Mouse (Mus musculus) embryo, embryonic 11.5 days (tissue): ENCODE data around the gene Ccna1.

ENCODE experiments used
- DNase-seq: peaks from one replicate; pipeline ENCODE4 v3.0.0-alpha.2; 2012; ENCODE audit warnings: low read depth, low spot score

Ccna1 gene

DNA sequence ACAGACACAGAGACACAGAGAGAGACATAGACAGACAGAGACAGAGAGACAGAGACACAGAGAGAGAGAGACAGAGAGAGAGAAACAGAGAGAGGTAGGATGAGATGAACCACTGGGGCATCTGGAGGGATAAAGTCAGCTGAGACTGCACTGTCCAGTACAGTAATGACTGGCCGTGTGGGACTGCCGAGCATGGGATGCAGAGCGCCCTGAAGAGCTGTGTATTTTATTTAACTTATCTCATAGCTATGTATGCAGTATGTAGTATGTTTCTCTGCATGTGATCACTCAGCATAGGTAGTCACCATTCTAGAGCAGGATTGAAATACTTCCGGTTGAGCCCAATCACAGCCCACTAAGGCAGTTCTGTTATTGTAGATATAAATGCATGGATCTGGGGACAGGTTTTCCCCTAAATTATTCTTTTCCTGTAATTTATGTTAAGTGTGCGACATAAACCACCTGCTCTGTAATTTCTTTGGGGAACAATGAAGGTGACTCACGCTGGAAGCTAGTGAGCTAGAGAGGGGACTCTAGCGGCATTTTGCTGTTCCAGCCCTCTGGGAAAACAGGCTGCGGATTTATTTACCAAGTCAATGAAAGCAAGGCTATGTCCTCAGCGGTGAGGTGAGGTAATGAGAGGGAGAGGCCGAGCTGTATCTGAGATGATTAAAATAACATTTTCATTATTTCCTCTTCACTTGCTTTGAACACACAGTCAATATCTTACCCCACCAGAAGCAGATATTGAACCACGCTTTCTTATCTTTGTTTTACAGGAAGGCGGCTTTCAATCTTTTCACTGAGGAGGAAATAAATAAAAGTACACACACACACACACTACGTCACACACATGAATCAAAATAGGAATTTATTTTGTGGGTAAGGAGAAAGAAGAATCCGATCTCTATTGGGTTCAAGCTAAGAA lies 10.7 kb upstream of the Ccna1 start:
- DNase-seq = no peak

DNA sequence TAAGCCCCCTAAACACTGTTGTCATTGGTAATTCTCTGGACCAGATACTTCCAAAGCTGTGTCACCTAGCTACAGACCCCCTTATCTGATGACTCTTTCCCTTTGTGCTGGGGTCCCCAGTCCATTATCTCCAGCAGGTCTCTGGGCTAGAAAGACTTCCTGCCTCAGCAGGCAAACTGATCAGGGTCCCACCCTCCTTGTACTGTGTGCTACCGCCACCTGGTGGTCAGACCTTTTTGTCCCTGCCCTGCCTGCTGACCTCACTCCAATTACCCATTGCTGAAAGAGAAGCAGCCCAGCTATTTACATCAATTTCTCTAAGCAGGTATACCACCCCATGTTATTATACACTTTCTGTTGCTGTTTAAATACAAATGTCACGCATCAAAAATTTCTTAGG lies 9.1 kb upstream of the Ccna1 start:
- DNase-seq = peak; percentile 53

- DNase-seq = no peak
Observed at GRCm38 (mm10) chr3:55062653-55063052, 7.4 kb upstream of the Ccna1 start.

GRCm38 (mm10) chr3:55056376-55056775 lies 1.1 kb upstream of the Ccna1 start:
- DNase-seq = no peak

- DNase-seq = no peak
Observed at GRCm38 (mm10) chr3:55055747-55056120, 433 bp upstream of the Ccna1 start.

DNA sequence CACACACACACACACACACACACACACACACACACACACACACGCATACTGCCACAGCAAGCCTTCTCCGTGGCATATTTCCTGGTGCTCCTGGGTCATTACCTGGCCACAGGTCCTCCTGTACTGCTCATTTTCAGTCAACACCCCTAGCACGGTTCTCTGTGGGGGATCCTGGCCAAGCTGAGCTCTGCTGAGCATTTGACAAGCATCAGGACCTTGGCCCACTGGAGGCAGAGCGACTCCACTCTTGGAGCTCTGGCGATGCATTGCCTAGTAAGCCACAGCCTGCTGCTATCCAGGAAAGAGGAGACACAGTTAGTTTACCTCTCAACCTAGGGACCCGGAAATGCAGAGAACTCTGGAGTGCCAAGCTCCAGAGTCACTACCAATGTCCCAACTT lies 1.1 kb downstream of the Ccna1 start:
- DNase-seq = no peak

DNA sequence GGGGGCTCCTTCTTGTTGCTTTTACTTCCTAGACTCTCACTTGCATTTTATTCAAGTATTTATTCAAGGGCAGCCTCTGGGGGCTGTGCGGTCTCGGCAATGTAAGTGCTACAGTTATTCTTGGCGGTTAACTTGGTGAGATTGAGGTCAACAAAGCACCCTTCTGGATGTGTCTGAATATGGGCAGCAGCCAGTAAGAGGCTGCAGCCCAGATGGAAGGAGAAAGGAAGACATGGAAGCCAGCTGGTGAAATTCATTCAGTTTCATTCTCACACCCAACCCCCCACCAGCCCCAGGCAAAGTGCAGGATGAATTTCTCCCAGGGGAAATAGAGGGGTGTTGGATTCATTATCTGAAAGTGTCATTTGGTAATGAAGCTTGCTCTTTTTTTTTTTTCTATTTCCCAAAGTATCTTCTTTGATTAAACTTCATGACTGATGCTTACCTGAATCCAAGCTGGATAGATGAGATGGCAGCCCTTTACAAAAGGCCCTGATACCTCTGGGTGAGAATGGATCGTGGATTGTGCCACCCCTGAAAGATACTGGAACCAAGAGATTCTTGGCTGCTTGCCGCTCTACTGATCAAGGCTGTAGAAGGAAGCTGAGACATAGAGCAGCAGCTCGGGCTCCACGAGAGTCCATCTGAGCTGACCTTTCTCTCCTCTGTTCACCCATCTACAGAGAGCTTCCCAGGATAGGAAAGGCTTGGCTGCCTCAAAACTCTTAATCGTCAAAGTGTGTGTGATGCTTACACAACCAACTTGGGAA lies 10.5 kb downstream of the Ccna1 start:
- DNase-seq = no peak

- DNase-seq = no peak
Observed at GRCm38 (mm10) chr3:55037608-55038007, 17.7 kb downstream of the Ccna1 start.

GRCm38 (mm10) chr3:55027271-55027840 lies 27.9 kb downstream of the Ccna1 start:
- no peak for DNase-seq

- DNase-seq = no peak
Observed at GRCm38 (mm10) chr3:55025502-55025901, 29.8 kb downstream of the Ccna1 start.

GRCm38 (mm10) chr3:55023347-55023746 lies 32.0 kb downstream of the Ccna1 start:
- DNase-seq = no peak

DNA sequence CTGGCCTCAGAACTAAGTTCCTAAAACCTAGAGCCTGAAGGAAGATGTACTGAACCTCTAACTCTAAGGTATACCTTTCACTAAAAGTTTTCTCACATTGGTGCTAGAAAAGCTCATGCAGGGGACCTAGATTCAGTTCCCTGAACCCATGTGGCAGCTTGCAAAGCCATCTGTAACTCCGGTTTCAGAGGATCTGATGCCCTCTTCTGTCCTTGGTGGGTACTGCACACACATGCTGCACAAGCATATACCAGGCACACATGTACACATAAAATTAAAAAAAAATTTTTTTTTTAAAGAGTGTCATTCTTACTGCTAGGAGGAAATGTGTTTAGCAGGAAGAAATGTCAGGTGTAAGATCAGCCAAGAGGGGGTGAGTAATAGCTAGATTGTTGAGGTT lies 33.1 kb downstream of the Ccna1 start:
- no peak for DNase-seq

DNA sequence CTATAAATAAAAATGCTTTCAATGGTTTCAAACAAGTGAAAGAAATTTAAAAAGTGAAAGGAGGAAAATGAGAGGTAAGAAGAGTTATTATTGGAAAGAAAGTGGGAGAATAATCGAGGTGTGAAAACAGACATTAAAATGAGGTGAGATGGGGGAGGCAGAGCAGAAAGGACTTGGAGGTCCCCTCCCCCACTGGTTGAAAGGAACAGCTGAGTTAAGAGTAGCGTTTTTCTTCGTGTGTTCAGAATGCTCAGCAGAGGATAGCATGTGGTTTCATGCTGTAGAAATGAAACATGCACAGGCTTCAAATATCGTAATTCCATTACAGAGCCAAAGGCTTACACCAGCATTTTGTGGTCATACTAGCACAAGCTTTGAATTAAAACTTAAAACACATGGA lies 42.8 kb downstream of the Ccna1 start:
- DNase-seq = no peak

DNA sequence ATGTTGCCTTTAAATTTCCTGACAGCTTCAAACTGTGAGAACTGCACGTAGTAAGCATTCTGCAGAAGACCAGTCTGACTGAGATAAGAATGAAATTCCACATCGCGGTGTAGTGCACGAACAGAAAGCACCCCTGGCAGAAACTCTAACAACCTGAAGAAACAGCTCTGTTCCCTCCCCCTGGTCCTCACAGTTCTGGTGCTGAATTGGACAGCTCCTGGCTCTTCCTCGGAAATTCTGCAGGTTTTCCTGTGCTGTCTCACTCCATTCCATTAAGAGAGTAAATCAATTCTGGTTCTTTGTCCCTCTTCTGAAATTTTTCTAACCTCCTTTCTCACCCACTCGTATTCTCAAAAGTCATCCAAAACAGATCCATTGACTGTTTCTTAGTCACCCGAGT lies 43.6 kb downstream of the Ccna1 start:
- peak; percentile 43 for DNase-seq

GRCm38 (mm10) chr3:55008965-55009741 lies 46.1 kb downstream of the Ccna1 start:
- DNase-seq = no peak

DNA sequence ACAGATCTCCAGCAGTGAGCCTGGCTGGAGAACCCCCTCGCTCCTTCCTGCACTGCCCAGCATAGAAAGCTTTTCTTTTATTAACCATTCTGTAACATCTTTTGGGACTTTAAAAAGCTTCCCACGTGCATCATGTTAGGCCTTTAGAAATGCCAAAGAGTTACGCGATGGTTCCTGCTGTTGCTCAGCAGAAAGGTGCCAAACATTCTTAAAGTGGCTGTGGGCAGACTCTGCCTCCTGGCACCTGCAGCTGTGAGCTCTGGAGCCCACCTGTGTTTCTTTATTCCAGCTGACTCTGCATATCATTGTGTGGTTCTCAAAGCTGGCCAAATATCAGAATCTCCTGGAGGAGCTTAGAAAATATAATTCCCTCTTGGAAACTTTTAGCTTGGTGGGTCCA lies 51.3 kb downstream of the Ccna1 start:
- no peak for DNase-seq

DNA sequence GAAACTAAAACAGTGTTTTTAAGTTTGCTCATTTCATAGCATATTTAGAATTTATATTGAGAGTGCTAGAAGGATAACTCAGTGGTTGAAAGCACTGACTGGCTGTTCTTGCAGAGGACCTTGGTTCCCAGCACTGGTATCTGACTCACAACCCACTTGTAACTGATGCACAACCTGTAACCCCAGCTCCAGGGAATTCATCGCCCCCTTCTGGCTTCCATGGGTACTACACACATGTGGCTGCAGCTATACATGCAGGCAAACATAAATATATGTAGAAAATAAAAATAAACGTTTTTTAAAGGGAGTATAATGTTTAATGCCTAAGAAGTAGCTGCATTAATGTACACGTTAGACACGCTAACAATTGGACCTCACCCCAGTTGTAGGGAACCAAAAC lies 53.6 kb downstream of the Ccna1 start:
- no peak for DNase-seq
